Comparison of ENCODE assay signal across 29 mouse cellular contexts in genomic region chr9:64938535-64938934, GRCm38 (mm10). TPM values are rescaled to one million over a fixed set of nuclear protein-coding genes. Genes with fewer than 3 reads are reported as not detected.
A peak's percentile ranks its signal among the peaks of the same experiment; 100 is the strongest.
DNase-seq lines count a peak whose midpoint lies in the region; ATAC-seq lines count a peak whose summit lies in the region.
"Had no signal": no experiment of that assay in that cellular context is flagged by ENCODE, and none has a peak within 500 bp of the region (broad histone marks: within the 10 kb centered on the region; RNA-seq: fewer than 3 reads in every experiment).

No protein-coding gene starts in this region.

- 85% methylated on average over 5 of the region's 5 CpGs for WGBS in forebrain, embryonic 11.5 days
- WGBS in forebrain, embryonic 14.5 days: 77% methylated on average over 5 of the region's 5 CpGs
- WGBS in liver, embryonic 15.5 days (ENCODE audit: insufficient replicate concordance): 12% methylated on average over 5 of the region's 5 CpGs
- WGBS in hindbrain, embryonic 12.5 days: 80% methylated on average over 5 of the region's 5 CpGs

- no peak overlapping the region for H3K9ac ChIP-seq in forebrain, embryonic 11.5 days (ENCODE audit: low read length)
- no peak overlapping the region for H3K9ac ChIP-seq in forebrain, embryonic 14.5 days (ENCODE audit: low read length)
- H3K9ac ChIP-seq in liver, embryonic 15.5 days: no peak overlapping the region
- no peak overlapping the region for H3K9ac ChIP-seq in hindbrain, embryonic 12.5 days
- H3K9ac ChIP-seq: embryonic facial prominence, embryonic 13.5 days; hindbrain, embryonic 13.5 days; limb, embryonic 12.5 days; neural tube, embryonic 13.5 days had no signal

- peak; percentile 24 for DNase-seq in forebrain, embryonic 11.5 days (ENCODE audit: low spot score)
- DNase-seq in forebrain, embryonic 14.5 days (ENCODE audit: low spot score): no peak
- DNase-seq in 416B (ENCODE audit: low read depth): peak; percentile 81
- no peak for DNase-seq in layer of hippocampus, postnatal 10 days (ENCODE audit: low spot score in 2 of 2)
- DNase-seq in cerebellum, adult 11-12 months: no peak
- DNase-seq: cerebellum, adult 11 months; cerebellum, postnatal 14 days; embryo, embryonic 11 days; gastrocnemius, postnatal 14 days; kidney, adult 2 months; lung, adult 2 months; lung, postnatal 14 days; retina, postnatal 1 day had no signal

- H3K27ac ChIP-seq in forebrain, embryonic 11.5 days (ENCODE audit: low read depth, low read length): no peak overlapping the region
- H3K27ac ChIP-seq in forebrain, embryonic 14.5 days (ENCODE audit: low read depth, low read length): no peak overlapping the region
- peak overlapping the region; percentile 58 for H3K27ac ChIP-seq in liver, embryonic 15.5 days (replicated peaks)
- H3K27ac ChIP-seq in hindbrain, embryonic 12.5 days: no peak overlapping the region
- H3K27ac ChIP-seq: embryonic facial prominence, embryonic 13.5 days; hindbrain, embryonic 13.5 days; kidney, postnatal 0 days; limb, embryonic 12.5 days; neural tube, embryonic 13.5 days had no signal

- H3K4me2 ChIP-seq in forebrain, embryonic 11.5 days (ENCODE audit: low read depth, low read length, severe bottlenecking): no peak overlapping the region
- no peak overlapping the region for H3K4me2 ChIP-seq in forebrain, embryonic 14.5 days (ENCODE audit: low read length)
- H3K4me2 ChIP-seq in liver, embryonic 15.5 days: peak overlapping the region; percentile 56
- no peak overlapping the region for H3K4me2 ChIP-seq in hindbrain, embryonic 12.5 days (replicated peaks)
- H3K4me2 ChIP-seq: embryonic facial prominence, embryonic 13.5 days; hindbrain, embryonic 13.5 days; limb, embryonic 12.5 days; neural tube, embryonic 13.5 days had no signal

- no peaks in the 10 kb centered on the region for H3K9me3 ChIP-seq in forebrain, embryonic 11.5 days (ENCODE audit: control insufficient read depth, low read length)
- no peaks in the 10 kb centered on the region for H3K9me3 ChIP-seq in forebrain, embryonic 14.5 days (replicated peaks; ENCODE audit: control insufficient read depth, low read length)
- no peaks in the 10 kb centered on the region for H3K9me3 ChIP-seq in liver, embryonic 15.5 days (replicated peaks)
- H3K9me3 ChIP-seq in hindbrain, embryonic 12.5 days (replicated peaks): no peaks in the 10 kb centered on the region
- H3K9me3 ChIP-seq: embryonic facial prominence, embryonic 13.5 days; hindbrain, embryonic 13.5 days; limb, embryonic 12.5 days; neural tube, embryonic 13.5 days had no signal

- no peak for ATAC-seq in forebrain, embryonic 11.5 days (replicated peaks; ENCODE audit: low FRiP score)
- no peak for ATAC-seq in forebrain, embryonic 14.5 days
- peak; percentile 69 to 72 for ATAC-seq in hematopoietic stem cell, adult 5-6 weeks (replicated peaks in 1 of 2; ENCODE audit: insufficient read depth in 1 of 2, low FRiP score in 2 of 2, low TSS enrichment in 1 of 2, low read depth in 1 of 2, poor library complexity in 2 of 2, severe bottlenecking in 2 of 2)
- peak; percentile 50 for ATAC-seq in liver, embryonic 15.5 days (ENCODE audit: insufficient read depth)
- no peak for ATAC-seq in hindbrain, embryonic 12.5 days (ENCODE audit: low FRiP score)
- ATAC-seq: CD4-positive, CD25-positive, alpha-beta regulatory T cell, adult 4 months; forebrain, embryonic 16.5 days; midbrain, embryonic 16.5 days; Patski had no signal

- no peaks in the 10 kb centered on the region for H3K36me3 ChIP-seq in forebrain, embryonic 11.5 days (ENCODE audit: control insufficient read depth, insufficient read depth, low read length)
- H3K36me3 ChIP-seq in forebrain, embryonic 14.5 days (ENCODE audit: control insufficient read depth, insufficient read depth, low read length): no peaks in the 10 kb centered on the region
- H3K36me3 ChIP-seq in liver, embryonic 15.5 days (replicated peaks): no peaks in the 10 kb centered on the region
- no peaks in the 10 kb centered on the region for H3K36me3 ChIP-seq in hindbrain, embryonic 12.5 days
- H3K36me3 ChIP-seq: embryonic facial prominence, embryonic 13.5 days; hindbrain, embryonic 13.5 days; limb, embryonic 12.5 days; neural tube, embryonic 13.5 days had no signal

- H3K4me1 ChIP-seq in forebrain, embryonic 11.5 days (replicated peaks; ENCODE audit: control insufficient read depth, insufficient read depth, low read length): no peaks in the 10 kb centered on the region
- no peaks in the 10 kb centered on the region for H3K4me1 ChIP-seq in forebrain, embryonic 14.5 days (ENCODE audit: control insufficient read depth, insufficient read depth, low read length)
- peaks cover 53% of the 10 kb centered on the region for H3K4me1 ChIP-seq in liver, embryonic 15.5 days (replicated peaks)
- H3K4me1 ChIP-seq in hindbrain, embryonic 12.5 days: no peaks in the 10 kb centered on the region
- H3K4me1 ChIP-seq: hindbrain, embryonic 13.5 days had no signal

- no peaks in the 10 kb centered on the region for H3K27me3 ChIP-seq in forebrain, embryonic 11.5 days (ENCODE audit: control insufficient read depth, insufficient read depth, low read length)
- H3K27me3 ChIP-seq in forebrain, embryonic 14.5 days (replicated peaks; ENCODE audit: control insufficient read depth, insufficient read depth, low read length): no peaks in the 10 kb centered on the region
- H3K27me3 ChIP-seq in liver, embryonic 15.5 days: peaks cover 10% of the 10 kb centered on the region
- H3K27me3 ChIP-seq in hindbrain, embryonic 12.5 days: peaks cover 7% of the 10 kb centered on the region
- H3K27me3 ChIP-seq: neural tube, embryonic 13.5 days had no signal

- no peak overlapping the region for H3K4me3 ChIP-seq in forebrain, embryonic 11.5 days (ENCODE audit: low read depth, low read length)
- H3K4me3 ChIP-seq in forebrain, embryonic 14.5 days (ENCODE audit: low read depth, low read length): no peak overlapping the region
- H3K4me3 ChIP-seq in liver, embryonic 15.5 days (replicated peaks): 0 out of 2 replicates have a peak overlapping the region, but pooled peaks have one; percentile 9
- H3K4me3 ChIP-seq in hindbrain, embryonic 12.5 days: no peak overlapping the region
- H3K4me3 ChIP-seq: embryonic facial prominence, embryonic 13.5 days; hindbrain, embryonic 13.5 days; limb, embryonic 12.5 days; myocyte; neural tube, embryonic 13.5 days had no signal

RNA-seq across cellular contexts. Expression of gene Slc24a1, which starts 12.9 kb away (rescaled TPM):
- polyA plus RNA-seq in forebrain, embryonic 11.5 days (2014; fragmentation: Nextera tagmentation; extraction: Ambion mirVana): 0.05 and 0.07 TPM in 2 replicates
- 0.03 and 0.05 TPM in 2 replicates for polyA plus RNA-seq in forebrain, embryonic 14.5 days (2014; fragmentation: Nextera tagmentation; extraction: Ambion mirVana)
- total RNA-seq in hematopoietic stem cell, adult 5-6 weeks (2017): not detected in 2 replicates
- polyA plus RNA-seq in liver, embryonic 15.5 days (2015; fragmentation: Nextera tagmentation; extraction: Ambion mirVana): 0.05 and 0.06 TPM in 2 replicates
- polyA plus RNA-seq in hindbrain, embryonic 12.5 days (2016; fragmentation: Nextera tagmentation; extraction: Ambion mirVana): 0.05 and 0.07 TPM in 2 replicates
- total RNA-seq in layer of hippocampus, postnatal 10 days (2021): under 1 TPM; 0.07 to 0.25 TPM
- total RNA-seq: adrenal gland, adult 18-20 months had no signal
- polyA plus RNA-seq: embryonic facial prominence, embryonic 13.5 days; kidney, adult 2 months; kidney, postnatal 0 days; large intestine, adult 2 months; spleen, adult 2 months had no signal

RNA-seq across cellular contexts. Expression of gene Ints14, which starts 22.2 kb away (rescaled TPM):
- polyA plus RNA-seq in forebrain, embryonic 11.5 days (2014; fragmentation: Nextera tagmentation; extraction: Ambion mirVana): 74.1 and 77.0 TPM in 2 replicates
- polyA plus RNA-seq in forebrain, embryonic 14.5 days (2014; fragmentation: Nextera tagmentation; extraction: Ambion mirVana): 49.0 and 49.8 TPM in 2 replicates
- total RNA-seq in hematopoietic stem cell, adult 5-6 weeks (2017): 28.8 and 39.5 TPM in 2 replicates
- polyA plus RNA-seq in liver, embryonic 15.5 days (2015; fragmentation: Nextera tagmentation; extraction: Ambion mirVana): 20.8 and 21.0 TPM in 2 replicates
- 49.6 and 58.6 TPM in 2 replicates for polyA plus RNA-seq in hindbrain, embryonic 12.5 days (2016; fragmentation: Nextera tagmentation; extraction: Ambion mirVana)
- total RNA-seq in layer of hippocampus, postnatal 10 days (2021): 10 to 100 TPM; 21.9 to 23.3 TPM

Comparison
In these comparisons a context has a peak if more than half of its experiments do, and no peak if none do; other contexts are left out.
1. DNase-seq: peak in forebrain, embryonic 11.5 days (single experiment) and 416B (single experiment); none in forebrain, embryonic 14.5 days (single experiment), layer of hippocampus, postnatal 10 days (0 of 2) and cerebellum, adult 11-12 months (single experiment).
2. ATAC-seq: peak in hematopoietic stem cell, adult 5-6 weeks (2 of 2) and liver, embryonic 15.5 days (single experiment); none in forebrain, embryonic 11.5 days (single experiment), forebrain, embryonic 14.5 days (single experiment) and hindbrain, embryonic 12.5 days (single experiment).